ENCODE assay signal across 9 mouse cellular contexts in the genomic region with DNA sequence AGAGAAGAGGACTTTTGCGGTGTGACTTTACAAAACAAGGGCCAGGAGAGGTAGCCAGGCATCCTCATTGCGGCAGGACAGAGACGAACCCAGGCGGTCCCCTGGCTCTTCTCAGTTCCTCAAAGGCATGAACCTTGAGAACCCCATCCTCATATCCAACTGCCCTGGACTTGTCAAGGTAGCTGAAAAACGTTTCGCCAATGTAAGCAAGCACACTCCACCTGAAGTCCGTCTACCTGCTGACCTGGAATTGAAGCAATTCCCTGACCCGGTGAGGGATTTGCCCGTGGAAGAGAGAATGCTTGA. TPM values are rescaled to one million over a fixed set of nuclear protein-coding genes. Genes with fewer than 3 reads are reported as not detected.
DNase-seq lines count a peak whose midpoint lies in the region; ATAC-seq and TF ChIP-seq lines count a peak whose summit lies in the region.
"Had no signal": no experiment of that assay in that cellular context is flagged by ENCODE, and none has a peak within 500 bp of the region (broad histone marks: within the 10 kb centered on the region; RNA-seq: fewer than 3 reads in every experiment).

No protein-coding gene starts in this region.

- peak overlapping the region; percentile 85 for H3K9ac ChIP-seq in heart, embryonic 13.5 days
- no peak overlapping the region for H3K9ac ChIP-seq in ES-E14 (ENCODE audit: insufficient read depth, low read depth, low read length, poor library complexity, severe bottlenecking)
- no peak overlapping the region; the same call in 1 of the 2 replicates for H3K9ac ChIP-seq in hindbrain, embryonic 15.5 days
- no peak overlapping the region for H3K9ac ChIP-seq in midbrain, embryonic 11.5 days (ENCODE audit: low read length)

- H3K4me3 ChIP-seq in heart, embryonic 13.5 days, result peak overlapping the region; percentile 67
- H3K4me3 ChIP-seq in ES-E14 (ENCODE audit: insufficient read depth in 1 of 2, low read depth in 1 of 2, low read length in 2 of 2, poor library complexity in 1 of 2, severe bottlenecking in 1 of 2), result peak overlapping the region; percentile 67 to 68; a peak in 2 of 4 replicates
- H3K4me3 ChIP-seq in hindbrain, embryonic 15.5 days, result peak overlapping the region; percentile 48
- H3K4me3 ChIP-seq in midbrain, embryonic 11.5 days (ENCODE audit: low read depth, low read length), result no peak overlapping the region; the same call in 1 of the 2 replicates

- H3K4me1 ChIP-seq in heart, embryonic 13.5 days, result peaks cover 36% of the 10 kb centered on the region
- 0 out of 4 replicates have a peak, but pooled peaks cover 0 to 2% of the 10 kb centered on the region in 2 experiments for H3K4me1 ChIP-seq in ES-E14 (ENCODE audit: control insufficient read depth in 2 of 2, insufficient read depth in 2 of 2, low read length in 2 of 2, poor library complexity in 1 of 2)
- H3K4me1 ChIP-seq in hindbrain, embryonic 15.5 days (replicated peaks), result peaks cover 4% of the 10 kb centered on the region
- no peaks in the 10 kb centered on the region for H3K4me1 ChIP-seq in midbrain, embryonic 11.5 days (ENCODE audit: control insufficient read depth, insufficient read depth, low read length)

- ATAC-seq in heart, embryonic 13.5 days (ENCODE audit: extremely low read depth, insufficient number of reproducible peaks, low FRiP score, low TSS enrichment), result no peak
- no peak for ATAC-seq in hindbrain, embryonic 15.5 days (ENCODE audit: low FRiP score, low read depth)
- no peak for ATAC-seq in midbrain, embryonic 11.5 days (ENCODE audit: low FRiP score)

- WGBS in heart, embryonic 13.5 days, result 71% methylated on average over 9 of the region's 9 CpGs
- 80% methylated on average over 9 of the region's 9 CpGs for WGBS in hindbrain, embryonic 15.5 days
- WGBS in midbrain, embryonic 11.5 days, result 73% methylated on average over 9 of the region's 9 CpGs

- H3K27me3 ChIP-seq in heart, embryonic 13.5 days (replicated peaks), result no peaks in the 10 kb centered on the region
- no peaks in the 10 kb centered on the region for H3K27me3 ChIP-seq in hindbrain, embryonic 15.5 days
- H3K27me3 ChIP-seq in midbrain, embryonic 11.5 days (ENCODE audit: control insufficient read depth, insufficient read depth, low read length), result no peaks in the 10 kb centered on the region

- no peak overlapping the region for H3K27ac ChIP-seq in heart, embryonic 13.5 days (replicated peaks)
- no peak overlapping the region for H3K27ac ChIP-seq in ES-E14 (ENCODE audit: insufficient read depth, low read depth, low read length, poor library complexity, severe bottlenecking)
- H3K27ac ChIP-seq in hindbrain, embryonic 15.5 days (replicated peaks), result no peak overlapping the region
- H3K27ac ChIP-seq in midbrain, embryonic 11.5 days (ENCODE audit: low read depth, low read length), result no peak overlapping the region

- in situ Hi-C loops in ES-E14 (cut with MboI; ENCODE audit: low sequenced_read_pairs in 2 of 2, unreplicated experiment in 2 of 2), result no loop called here

- intact Hi-C loops in heart, postnatal 25 days (cut with DNase I), result no loop called here
- intact Hi-C loops in left cerebral cortex, postnatal 36 days (cut with DNase I), result no loop called here

- H3K9me3 ChIP-seq in heart, embryonic 13.5 days, result no peaks in the 10 kb centered on the region
- no peaks in the 10 kb centered on the region for H3K9me3 ChIP-seq in ES-E14 (ENCODE audit: control insufficient read depth, insufficient read depth, low read depth, low read length)
- no peaks in the 10 kb centered on the region for H3K9me3 ChIP-seq in hindbrain, embryonic 15.5 days
- H3K9me3 ChIP-seq in midbrain, embryonic 11.5 days (ENCODE audit: control insufficient read depth, low read length), result no peaks in the 10 kb centered on the region

- DNase-seq in heart, postnatal 25 days (ENCODE audit: low spot score), result no peak
- no peak for DNase-seq in ES-E14 (ENCODE audit: low read depth, low spot score)
- DNase-seq in midbrain, embryonic 11.5 days (ENCODE audit: low spot score, missing footprints), result no peak
- DNase-seq in urinary bladder, postnatal 4 days (ENCODE audit: low spot score in 2 of 2), result no peak
- no peak for DNase-seq in urinary bladder, postnatal 10 days (ENCODE audit: low spot score)
- DNase-seq in left cerebral cortex, postnatal 36 days (ENCODE audit: low spot score in 2 of 2), result no peak
- DNase-seq: layer of hippocampus, adult 9-11 months had no signal

- H3K36me3 ChIP-seq in heart, embryonic 13.5 days, result no peaks in the 10 kb centered on the region
- no peaks in the 10 kb centered on the region for H3K36me3 ChIP-seq in ES-E14 (ENCODE audit: control insufficient read depth, insufficient read depth, low read length, poor library complexity, severe bottlenecking)
- H3K36me3 ChIP-seq in hindbrain, embryonic 15.5 days, result no peaks in the 10 kb centered on the region
- H3K36me3 ChIP-seq in midbrain, embryonic 11.5 days (ENCODE audit: control insufficient read depth, insufficient read depth, low read length), result no peaks in the 10 kb centered on the region

- H3K4me2 ChIP-seq in heart, embryonic 13.5 days, result peak overlapping the region; percentile 94
- H3K4me2 ChIP-seq in hindbrain, embryonic 15.5 days, result peak overlapping the region; percentile 98
- peak overlapping the region; percentile 92 for H3K4me2 ChIP-seq in midbrain, embryonic 11.5 days

TF ChIP-seq in ES-E14, 5 proteins besides CTCF, POLR2A, EP300 and RAD21:
- TF ChIP-seq ZC3H11A (IDR thresholded peaks at IDR 0.05; ENCODE audit: borderline replicate concordance, low read depth, low read length), result no peak
- no peak for TF ChIP-seq HCFC1 (IDR thresholded peaks at IDR 0.05; ENCODE audit: borderline replicate concordance, insufficient read depth, low read length)
- TF ChIP-seq CHD2 (IDR thresholded peaks at IDR 0.05; ENCODE audit: low read depth, low read length), result no peak
- no peak for TF ChIP-seq MAFK (IDR thresholded peaks at IDR 0.05; ENCODE audit: insufficient read depth, low read depth, low read length)
- no peak for TF ChIP-seq ZNF384 (IDR thresholded peaks at IDR 0.05; ENCODE audit: low read depth, low read length)

RNA-seq across cellular contexts. Expression of gene Rubcnl, which starts 0.8 kb away (rescaled TPM):
- 1.2 and 1.3 TPM in 2 replicates for polyA plus RNA-seq in heart, embryonic 13.5 days (2015; fragmentation: Nextera tagmentation; extraction: Ambion mirVana)
- 1 to 10 TPM in 1 of 2 experiments, under 1 TPM in 1; 0.49 to 1.1 TPM for total RNA-seq in heart, postnatal 25 days (2021)
- 0.09 TPM in 1 of 2 replicates, not detected in the other for total RNA-seq in ES-E14 (2012; rRNA removed)
- 0.13 and 0.29 TPM in 2 replicates for polyA plus RNA-seq in hindbrain, embryonic 15.5 days (2015; fragmentation: Nextera tagmentation; extraction: Ambion mirVana)
- 0.19 and 0.36 TPM in 2 replicates for polyA plus RNA-seq in midbrain, embryonic 11.5 days (2014; fragmentation: Nextera tagmentation; extraction: Ambion mirVana)
- total RNA-seq in left cerebral cortex, postnatal 36 days (2021), result 1 to 10 TPM; 1.2 to 1.8 TPM
